Mouse (Mus musculus) embryonic facial prominence, embryonic 12.5 days (tissue): Measurements from ENCODE around the gene Ttc30a2. TPM values are rescaled to one million over a fixed set of nuclear protein-coding genes. Genes with fewer than 3 reads are reported as not detected.
"Not testable (repeated sequence)": the region's sequence is repeated elsewhere in the genome, so short reads cannot be mapped to it uniquely, and the experiment has no call there.

Experiments
- ATAC-seq: fragments of 200-750 bp; cut with Nextera tagmentation; 2 replicates; pipeline ENCODE4 v1.8.0; 2017; ENCODE audit not compliant: insufficient number of reproducible peaks, insufficient read depth, low FRiP score, low TSS enrichment
- H3K27ac ChIP-seq: fragments of 300-500 bp; sonication (generic); 2 replicates; pipeline ENCODE4 v1.5.1; 2016; ENCODE audit warnings: mild to moderate bottlenecking
- H3K27me3 ChIP-seq: fragments of 300-500 bp; sonication (generic); 2 replicates; pipeline ENCODE4 v1.6.1; 2016; ENCODE audit warnings: mild to moderate bottlenecking, moderate library complexity
- H3K36me3 ChIP-seq: fragments of 300-500 bp; sonication (generic); 2 replicates; pipeline ENCODE4 v1.6.1; 2016; ENCODE audit warnings: mild to moderate bottlenecking
- H3K4me1 ChIP-seq: fragments of 300-500 bp; sonication (generic); 2 replicates; pipeline ENCODE4 v1.6.1; 2016
- H3K4me2 ChIP-seq: fragments of 300-500 bp; sonication (generic); replicated peaks from 2 replicates; pipeline ENCODE4 v1.6.1; 2016; ENCODE audit warnings: mild to moderate bottlenecking, moderate library complexity
- H3K4me3 ChIP-seq: fragments of 300-500 bp; sonication (generic); 2 replicates; pipeline ENCODE4 v1.5.1; 2016; ENCODE audit warnings: mild to moderate bottlenecking
- H3K9ac ChIP-seq: fragments of 300-500 bp; sonication (generic); 2 replicates; pipeline ENCODE4 v1.6.1; 2016; ENCODE audit warnings: mild to moderate bottlenecking, moderate library complexity
- H3K9me3 ChIP-seq: fragments of 300-500 bp; sonication (generic); 2 replicates; pipeline ENCODE4 v1.6.1; 2016; ENCODE audit warnings: mild to moderate bottlenecking, moderate library complexity
- WGBS: fragments of 180-500 bp; shearing (Covaris S2); methylation state at CpG from one replicate; pipeline ENCODE4 v1.1.7; 2016; 5-methylcytosine and 5-hydroxymethylcytosine counted together
- polyA plus RNA-seq: library from polyadenylated mRNA; unstranded; fragments of >200 nt; fragmentation: Nextera tagmentation; extraction: Ambion mirVana; gene quantifications from 2 replicates; pipeline ENCODE4 v1.2.1, GENCODE M21; 2016

The Ttc30a2 gene
- 0.40 and 0.52 TPM in 2 replicates for polyA plus RNA-seq

GRCm38 (mm10) chr2:75977752-75978368, at the start of gene Ttc30a2:
Gene Ttc30a2 (minus strand): TSS chr2:75978170.
- not testable (repeated sequence) for H3K4me2 ChIP-seq, H3K9me3 ChIP-seq, H3K27me3 ChIP-seq, H3K4me3 ChIP-seq, H3K4me1 ChIP-seq, ATAC-seq, H3K9ac ChIP-seq, H3K27ac ChIP-seq, H3K36me3 ChIP-seq
- WGBS: 27% methylated on average over 24 of the region's 24 CpGs

- no peak for ATAC-seq
- Histone ChIP-seq H3K27ac (no peak overlapping the region), H3K36me3 (no peaks in the 10 kb centered on the region), H3K9ac (no peak overlapping the region), H3K9me3 (no peaks in the 10 kb centered on the region), H3K4me2 (no peak overlapping the region), H3K4me1 (peaks cover 7% of the 10 kb centered on the region; the same call in 1 of the 2 replicates), H3K4me3 (no peak overlapping the region), H3K27me3 (no peaks in the 10 kb centered on the region)
- WGBS: 10% methylated on average over 7 of the region's 7 CpGs
Observed at GRCm38 (mm10) chr2:76016890-76017289, 38.9 kb upstream of the Ttc30a2 start.

GRCm38 (mm10) chr2:76016136-76016535, 38.2 kb upstream of the Ttc30a2 start:
- no peaks in the 10 kb centered on the region for H3K27me3 ChIP-seq
- ATAC-seq: no peak
- no peak overlapping the region for H3K9ac ChIP-seq
- no peak overlapping the region for H3K4me3 ChIP-seq
- H3K9me3 ChIP-seq: no peaks in the 10 kb centered on the region
- no peak overlapping the region for H3K4me2 ChIP-seq
- no peaks in the 10 kb centered on the region for H3K36me3 ChIP-seq
- WGBS: 87% methylated on average over 8 of the region's 8 CpGs
- H3K27ac ChIP-seq: no peak overlapping the region
- peaks cover 7% of the 10 kb centered on the region; the same call in 1 of the 2 replicates for H3K4me1 ChIP-seq

- WGBS: 94% methylated on average over 7 of the region's 7 CpGs
- peaks cover 10% of the 10 kb centered on the region for H3K4me1 ChIP-seq
- no peaks in the 10 kb centered on the region for H3K27me3 ChIP-seq
- H3K4me3 ChIP-seq: no peak overlapping the region
- H3K4me2 ChIP-seq: no peak overlapping the region
- no peak for ATAC-seq
- no peaks in the 10 kb centered on the region for H3K9me3 ChIP-seq
- H3K9ac ChIP-seq: no peak overlapping the region
- H3K27ac ChIP-seq: no peak overlapping the region
- H3K36me3 ChIP-seq: no peaks in the 10 kb centered on the region
Observed at GRCm38 (mm10) chr2:76015460-76015859, 37.5 kb upstream of the Ttc30a2 start.

- Histone ChIP-seq H3K9me3 (no peaks in the 10 kb centered on the region), H3K9ac (no peak overlapping the region), H3K36me3 (no peaks in the 10 kb centered on the region), H3K27ac (no peak overlapping the region), H3K27me3 (no peaks in the 10 kb centered on the region), H3K4me1 (peaks cover 10% of the 10 kb centered on the region), H3K4me2 (no peak overlapping the region), H3K4me3 (no peak overlapping the region)
- WGBS: 86% methylated on average over 3 of the region's 3 CpGs
- no peak for ATAC-seq
Observed at GRCm38 (mm10) chr2:76014659-76015058, 36.7 kb upstream of the Ttc30a2 start.

GRCm38 (mm10) chr2:76006194-76006593, 28.2 kb upstream of the Ttc30a2 start:
- no peak overlapping the region for H3K4me2 ChIP-seq
- H3K9ac ChIP-seq: no peak overlapping the region
- H3K27me3 ChIP-seq: no peaks in the 10 kb centered on the region
- ATAC-seq: no peak
- H3K36me3 ChIP-seq: no peaks in the 10 kb centered on the region
- no peak overlapping the region for H3K4me3 ChIP-seq
- H3K4me1 ChIP-seq: peaks cover 3% of the 10 kb centered on the region; the same call in 1 of the 2 replicates
- 20% methylated on average over 4 of the region's 4 CpGs for WGBS
- H3K9me3 ChIP-seq: no peaks in the 10 kb centered on the region
- H3K27ac ChIP-seq: no peak overlapping the region

GRCm38 (mm10) chr2:76002899-76003298, 24.9 kb upstream of the Ttc30a2 start:
- H3K4me3 ChIP-seq: no peak overlapping the region
- whole genome bisulfite sequencing: 59% methylated on average over 9 of the region's 9 CpGs
- no peaks in the 10 kb centered on the region for H3K36me3 ChIP-seq
- peaks cover 9% of the 10 kb centered on the region for H3K4me1 ChIP-seq
- ATAC-seq: no peak
- no peaks in the 10 kb centered on the region for H3K9me3 ChIP-seq
- no peak overlapping the region for H3K27ac ChIP-seq
- no peak overlapping the region for H3K4me2 ChIP-seq
- no peak overlapping the region for H3K9ac ChIP-seq
- H3K27me3 ChIP-seq: no peaks in the 10 kb centered on the region

- Histone ChIP-seq H3K27ac (no peak overlapping the region), H3K4me2 (no peak overlapping the region), H3K9me3 (no peaks in the 10 kb centered on the region), H3K4me1 (peaks cover 13% of the 10 kb centered on the region), H3K9ac (no peak overlapping the region), H3K27me3 (no peaks in the 10 kb centered on the region), H3K36me3 (no peaks in the 10 kb centered on the region), H3K4me3 (no peak overlapping the region)
- ATAC-seq: no peak
- 37% methylated on average over 8 of the region's 8 CpGs for WGBS
Observed at GRCm38 (mm10) chr2:76001392-76001791, 23.4 kb upstream of the Ttc30a2 start.

GRCm38 (mm10) chr2:75999636-76000035, 21.7 kb upstream of the Ttc30a2 start:
- H3K27me3 ChIP-seq: no peaks in the 10 kb centered on the region
- no peak overlapping the region for H3K9ac ChIP-seq
- H3K4me1 ChIP-seq: peaks cover 13% of the 10 kb centered on the region
- WGBS: 33% methylated on average over 12 of the region's 12 CpGs
- no peaks in the 10 kb centered on the region for H3K36me3 ChIP-seq
- ATAC-seq: no peak
- no peak overlapping the region for H3K4me2 ChIP-seq
- H3K9me3 ChIP-seq: no peaks in the 10 kb centered on the region
- no peak overlapping the region for H3K4me3 ChIP-seq
- H3K27ac ChIP-seq: no peak overlapping the region

- no peak overlapping the region for H3K4me2 ChIP-seq
- WGBS: 28% methylated on average over 8 of the region's 8 CpGs
- H3K4me1 ChIP-seq: peaks cover 13% of the 10 kb centered on the region
- no peak overlapping the region for H3K9ac ChIP-seq
- no peak overlapping the region for H3K27ac ChIP-seq
- no peaks in the 10 kb centered on the region for H3K27me3 ChIP-seq
- no peaks in the 10 kb centered on the region for H3K36me3 ChIP-seq
- H3K9me3 ChIP-seq: no peaks in the 10 kb centered on the region
- no peak for ATAC-seq
- no peak overlapping the region for H3K4me3 ChIP-seq
Observed at GRCm38 (mm10) chr2:75998692-75999091, 20.7 kb upstream of the Ttc30a2 start.

- no peak for ATAC-seq
- H3K9me3 ChIP-seq: no peaks in the 10 kb centered on the region
- H3K9ac ChIP-seq: no peak overlapping the region
- H3K4me3 ChIP-seq: no peak overlapping the region
- H3K4me2 ChIP-seq: no peak overlapping the region
- H3K36me3 ChIP-seq: no peaks in the 10 kb centered on the region
- 42% methylated on average over 12 of the region's 12 CpGs for WGBS
- no peaks in the 10 kb centered on the region for H3K27me3 ChIP-seq
- H3K4me1 ChIP-seq: peaks cover 13% of the 10 kb centered on the region
- no peak overlapping the region for H3K27ac ChIP-seq
Observed at GRCm38 (mm10) chr2:75997726-75998125, 19.8 kb upstream of the Ttc30a2 start.

- Histone ChIP-seq H3K27me3 (no peaks in the 10 kb centered on the region), H3K4me3 (no peak overlapping the region), H3K4me1 (peaks cover 35% of the 10 kb centered on the region), H3K36me3 (no peaks in the 10 kb centered on the region), H3K9me3 (no peaks in the 10 kb centered on the region), H3K4me2 (no peak overlapping the region), H3K27ac (no peak overlapping the region), H3K9ac (no peak overlapping the region)
- ATAC-seq: no peak
- WGBS: 94% methylated on average over 11 of the region's 11 CpGs
Observed at GRCm38 (mm10) chr2:75994841-75995240, 16.9 kb upstream of the Ttc30a2 start.
